Mouse (Mus musculus) cerebellum, adult 18-20 months (tissue): ENCODE measurements around the gene Sorbs1.
A peak's percentile ranks its signal among the peaks of the same experiment; 100 is the strongest.

ENCODE experiments used
- DNase-seq, 2 experiments: peaks; one replicate each; pipeline ENCODE4 v3.0.0; 2021

The Sorbs1 gene

GRCm38 (mm10) chr19:40404582-40404981 lies 109.0 kb downstream of the Sorbs1 start:
- no peak for DNase-seq

GRCm38 (mm10) chr19:40403999-40404398 lies 109.6 kb downstream of the Sorbs1 start:
- DNase-seq: no peak

GRCm38 (mm10) chr19:40402155-40402963 lies 111.2 kb downstream of the Sorbs1 start:
- DNase-seq: no peak

GRCm38 (mm10) chr19:40401213-40401612 lies 112.4 kb downstream of the Sorbs1 start:
- DNase-seq: no peak

- no peak for DNase-seq
These were observed 113.1 kb downstream of the Sorbs1 start for GRCm38 (mm10) chr19:40400426-40401030.

- peak; percentile 71 to 74 for DNase-seq
These were observed 117.6 kb downstream of the Sorbs1 start for GRCm38 (mm10) chr19:40395757-40396661.

GRCm38 (mm10) chr19:40395321-40395695 lies 118.3 kb downstream of the Sorbs1 start:
- DNase-seq: no peak

- no peak for DNase-seq
These were observed 118.8 kb downstream of the Sorbs1 start for GRCm38 (mm10) chr19:40394555-40395320.

GRCm38 (mm10) chr19:40392795-40393392 lies 120.7 kb downstream of the Sorbs1 start:
- no peak for DNase-seq

- peak; percentile 81 to 91 for DNase-seq
These were observed 122.1 kb downstream of the Sorbs1 start for GRCm38 (mm10) chr19:40391469-40391868.

- no peak for DNase-seq
These were observed 126.7 kb downstream of the Sorbs1 start for GRCm38 (mm10) chr19:40386916-40387315.

GRCm38 (mm10) chr19:40385334-40385733 lies 128.2 kb downstream of the Sorbs1 start:
- DNase-seq: no peak

GRCm38 (mm10) chr19:40383931-40384330 lies 129.6 kb downstream of the Sorbs1 start:
- no peak for DNase-seq

GRCm38 (mm10) chr19:40380656-40381055 lies 132.9 kb downstream of the Sorbs1 start:
- DNase-seq: no peak

- DNase-seq: no peak
These were observed 133.6 kb downstream of the Sorbs1 start for GRCm38 (mm10) chr19:40380005-40380404.

GRCm38 (mm10) chr19:40379081-40379480 lies 134.5 kb downstream of the Sorbs1 start:
- no peak for DNase-seq

GRCm38 (mm10) chr19:40377632-40378031 lies 135.9 kb downstream of the Sorbs1 start:
- peak; percentile 32 to 42 for DNase-seq

GRCm38 (mm10) chr19:40376566-40377281 lies 136.9 kb downstream of the Sorbs1 start:
- no peak for DNase-seq

- no peak for DNase-seq
These were observed 138.9 kb downstream of the Sorbs1 start for GRCm38 (mm10) chr19:40374720-40375119.

- DNase-seq: no peak
These were observed 140.9 kb downstream of the Sorbs1 start for GRCm38 (mm10) chr19:40372679-40373078.

- DNase-seq: no peak
These were observed 141.7 kb downstream of the Sorbs1 start for GRCm38 (mm10) chr19:40371866-40372265.
